Mouse (Mus musculus): ENCODE data around the gene Atp6v1e2. TPM values are rescaled to one million over a fixed set of nuclear protein-coding genes. Genes with fewer than 3 reads are reported as not detected.

The Atp6v1e2 gene
- total and polyA plus RNA-seq, 2 experiments from 2014 or later: 0.21 TPM; not detected in 1

- Histone ChIP-seq H3K9me3 (ENCODE audit: low read length) (no peaks in the 10 kb centered on the region), H3K36me3 (ENCODE audit: insufficient read depth) (no peaks in the 10 kb centered on the region), H3K9ac (no peak overlapping the region), H3K4me2 (ENCODE audit: low read depth) (no peak overlapping the region), H3K27ac (ENCODE audit: low read depth, low read length) (no peak overlapping the region), H3K4me3 (ENCODE audit: low read depth, low read length) (no peak overlapping the region), H3K4me1 (ENCODE audit: insufficient read depth) (no peaks in the 10 kb centered on the region), H3K27me3 (ENCODE audit: insufficient read depth, low read length) (no peaks in the 10 kb centered on the region)
- WGBS: 89% methylated on average over 15 of the region's 15 CpGs
- ATAC-seq (no peak), DNase-seq (no peak)
- no peak for TF ChIP-seq CTCF (IDR thresholded peaks at IDR 0.05; ENCODE audit: low read depth)
These were observed 22.5 kb upstream of the Atp6v1e2 start for GRCm38 (mm10) chr17:86970026-86970750.

- no peaks in the 10 kb centered on the region for H3K4me1 ChIP-seq (ENCODE audit: insufficient read depth)
- WGBS: 54% methylated on average over 5 of the region's 5 CpGs
- H3K9ac ChIP-seq: no peak overlapping the region
- DNase-seq (no peak), ATAC-seq (no peak)
- H3K27ac ChIP-seq (ENCODE audit: low read depth, low read length): no peak overlapping the region
- no peak for TF ChIP-seq CTCF (IDR thresholded peaks at IDR 0.05; ENCODE audit: low read depth)
- no peak overlapping the region for H3K4me3 ChIP-seq (ENCODE audit: low read depth, low read length)
- no peaks in the 10 kb centered on the region for H3K9me3 ChIP-seq (ENCODE audit: low read length)
- no peaks in the 10 kb centered on the region for H3K27me3 ChIP-seq (ENCODE audit: insufficient read depth, low read length)
- no peaks in the 10 kb centered on the region for H3K36me3 ChIP-seq (ENCODE audit: insufficient read depth)
- no peak overlapping the region for H3K4me2 ChIP-seq (ENCODE audit: low read depth)
These were observed 21.9 kb upstream of the Atp6v1e2 start for GRCm38 (mm10) chr17:86969582-86969981.

- no peak overlapping the region for H3K9ac ChIP-seq
- no peak for TF ChIP-seq CTCF (IDR thresholded peaks at IDR 0.05; ENCODE audit: low read depth)
- WGBS: 94% methylated on average over 5 of the region's 5 CpGs
These were observed 20.9 kb upstream of the Atp6v1e2 start for GRCm38 (mm10) chr17:86968581-86968980.

GRCm38 (mm10) chr17:86967536-86968525 lies 20.1 kb upstream of the Atp6v1e2 start:
- no peak overlapping the region for H3K27ac ChIP-seq (ENCODE audit: low read depth, low read length)
- H3K9me3 ChIP-seq (ENCODE audit: low read length): no peaks in the 10 kb centered on the region
- TF ChIP-seq CTCF (IDR thresholded peaks at IDR 0.05; ENCODE audit: low read depth): no peak
- no peak overlapping the region for H3K4me2 ChIP-seq (ENCODE audit: low read depth)
- no peaks in the 10 kb centered on the region for H3K27me3 ChIP-seq (ENCODE audit: insufficient read depth, low read length)
- H3K9ac ChIP-seq: no peak overlapping the region
- H3K4me3 ChIP-seq (ENCODE audit: low read depth, low read length): no peak overlapping the region
- whole genome bisulfite sequencing: 78% methylated on average over 10 of the region's 10 CpGs
- peaks cover 5% of the 10 kb centered on the region; the same call in 1 of the 2 replicates for H3K4me1 ChIP-seq (ENCODE audit: insufficient read depth)
- ATAC-seq (no peak), DNase-seq (peak; percentile 13)
- no peaks in the 10 kb centered on the region for H3K36me3 ChIP-seq (ENCODE audit: insufficient read depth)

More at GRCm38 (mm10) chr17:86968581-86968980, 20.9 kb upstream of the Atp6v1e2 start:
- no peak for DNase-seq
- Histone ChIP-seq H3K9me3 (ENCODE audit: low read length) (no peaks in the 10 kb centered on the region), H3K4me2 (ENCODE audit: low read depth) (no peak overlapping the region), H3K27me3 (ENCODE audit: insufficient read depth, low read length) (no peaks in the 10 kb centered on the region), H3K36me3 (ENCODE audit: insufficient read depth) (no peaks in the 10 kb centered on the region), H3K4me1 (ENCODE audit: insufficient read depth) (peaks cover 5% of the 10 kb centered on the region; the same call in 1 of the 2 replicates), H3K4me3 (ENCODE audit: low read depth, low read length) (no peak overlapping the region), H3K27ac (ENCODE audit: low read depth, low read length) (no peak overlapping the region)
- ATAC-seq: no peak

GRCm38 (mm10) chr17:86967048-86967447 lies 19.4 kb upstream of the Atp6v1e2 start:
- no peak for DNase-seq
- H3K36me3 ChIP-seq (ENCODE audit: insufficient read depth): no peaks in the 10 kb centered on the region
- H3K4me3 ChIP-seq (ENCODE audit: low read depth, low read length): no peak overlapping the region
- no peak for ATAC-seq
- H3K4me2 ChIP-seq (ENCODE audit: low read depth): no peak overlapping the region
- H3K9me3 ChIP-seq (ENCODE audit: low read length): no peaks in the 10 kb centered on the region
- no peak for TF ChIP-seq CTCF (IDR thresholded peaks at IDR 0.05; ENCODE audit: low read depth)
- 95% methylated on average over 12 of the region's 12 CpGs for WGBS
- H3K27ac ChIP-seq (ENCODE audit: low read depth, low read length): no peak overlapping the region
- peaks cover 5% of the 10 kb centered on the region; the same call in 1 of the 2 replicates for H3K4me1 ChIP-seq (ENCODE audit: insufficient read depth)
- H3K9ac ChIP-seq: no peak overlapping the region
- no peaks in the 10 kb centered on the region for H3K27me3 ChIP-seq (ENCODE audit: insufficient read depth, low read length)

GRCm38 (mm10) chr17:86966040-86966439 lies 18.3 kb upstream of the Atp6v1e2 start:
- WGBS: 84% methylated on average over 10 of the region's 10 CpGs
- Histone ChIP-seq H3K27me3 (ENCODE audit: insufficient read depth, low read length) (no peaks in the 10 kb centered on the region), H3K27ac (ENCODE audit: low read depth, low read length) (no peak overlapping the region), H3K4me3 (ENCODE audit: low read depth, low read length) (no peak overlapping the region), H3K9me3 (ENCODE audit: low read length) (no peaks in the 10 kb centered on the region), H3K4me2 (ENCODE audit: low read depth) (no peak overlapping the region), H3K4me1 (ENCODE audit: insufficient read depth) (peaks cover 5% of the 10 kb centered on the region; the same call in 1 of the 2 replicates), H3K36me3 (ENCODE audit: insufficient read depth) (no peaks in the 10 kb centered on the region), H3K9ac (no peak overlapping the region)
- no peak for TF ChIP-seq CTCF (IDR thresholded peaks at IDR 0.05; ENCODE audit: low read depth)
- no peak for DNase-seq
- no peak for ATAC-seq

Measured in forebrain, postnatal 0 days (tissue).